Mouse (Mus musculus): ENCODE results near the gene Ubxn7. TPM values are rescaled to one million over a fixed set of nuclear protein-coding genes. Genes with fewer than 3 reads are reported as not detected.

Gene Ubxn7
- polyA plus RNA-seq, 1 experiment from 2014 or later = 8.0 TPM

GRCm38 (mm10) chr16:32398206-32398605, 66.1 kb downstream of the Ubxn7 start:
- H3K4me1 ChIP-seq (replicated peaks; ENCODE audit: control insufficient read depth, insufficient read depth) = no peaks in the 10 kb centered on the region
- WGBS = 58% methylated on average over 3 of the region's 3 CpGs

GRCm38 (mm10) chr16:32400267-32400666, 68.2 kb downstream of the Ubxn7 start, which contains the start of gene Tm4sf19:
Gene Tm4sf19, plus strand, starts transcription at chr16:32400506.
- no peak within 1 kb of the TSS for H3K27ac ChIP-seq (replicated peaks)
- ATAC-seq (ENCODE audit: low FRiP score, low TSS enrichment) = no peak
- no peak within 1 kb of the TSS for H3K4me3 ChIP-seq (ENCODE audit: low read depth, low read length)
- H3K4me1 ChIP-seq (replicated peaks; ENCODE audit: control insufficient read depth, insufficient read depth) = no peaks in the 10 kb centered on the region
- no peaks in the 10 kb centered on the region for H3K27me3 ChIP-seq (ENCODE audit: control insufficient read depth, insufficient read depth, low read length)
- H3K36me3 ChIP-seq (ENCODE audit: control insufficient read depth, insufficient read depth, low read length) = no peaks in the 10 kb centered on the region
- H3K4me2 ChIP-seq (replicated peaks; ENCODE audit: low read depth) = no peak within 1 kb of the TSS
- H3K9me3 ChIP-seq (ENCODE audit: control insufficient read depth, low read length) = no peaks in the 10 kb centered on the region
- no peak within 1 kb of the TSS for H3K9ac ChIP-seq (ENCODE audit: low read length)
- DNase-seq (ENCODE audit: low spot score) = no peak
- WGBS = 70% methylated on average over 7 of the region's 7 CpGs
- TF ChIP-seq CTCF (IDR thresholded peaks at IDR 0.05; ENCODE audit: low read depth) (no peak), EP300 (optimal IDR thresholded peaks at IDR 0.05) (no peak)

More at GRCm38 (mm10) chr16:32398206-32398605, 66.1 kb downstream of the Ubxn7 start:
- DNase-seq (ENCODE audit: low spot score) (no peak), ATAC-seq (ENCODE audit: low FRiP score, low TSS enrichment) (no peak)
- Histone ChIP-seq H3K9me3 (ENCODE audit: control insufficient read depth, low read length) (no peaks in the 10 kb centered on the region), H3K4me3 (ENCODE audit: low read depth, low read length) (no peak overlapping the region), H3K9ac (ENCODE audit: low read length) (no peak overlapping the region), H3K27ac (replicated peaks) (no peak overlapping the region), H3K4me2 (replicated peaks; ENCODE audit: low read depth) (no peak overlapping the region), H3K27me3 (ENCODE audit: control insufficient read depth, insufficient read depth, low read length) (no peaks in the 10 kb centered on the region), H3K36me3 (ENCODE audit: control insufficient read depth, insufficient read depth, low read length) (no peaks in the 10 kb centered on the region)
- TF ChIP-seq CTCF (IDR thresholded peaks at IDR 0.05; ENCODE audit: low read depth) (no peak), EP300 (optimal IDR thresholded peaks at IDR 0.05) (no peak)

GRCm38 (mm10) chr16:32401335-32401965, 69.4 kb downstream of the Ubxn7 start:
- H3K4me3 ChIP-seq (ENCODE audit: low read depth, low read length) = no peak overlapping the region
- ATAC-seq (ENCODE audit: low FRiP score, low TSS enrichment) (no peak), DNase-seq (ENCODE audit: low spot score) (no peak)
- no peak overlapping the region for H3K4me2 ChIP-seq (replicated peaks; ENCODE audit: low read depth)
- H3K9ac ChIP-seq (ENCODE audit: low read length) = no peak overlapping the region
- no peaks in the 10 kb centered on the region for H3K27me3 ChIP-seq (ENCODE audit: control insufficient read depth, insufficient read depth, low read length)
- WGBS = 69% methylated on average over 9 of the region's 9 CpGs
- H3K9me3 ChIP-seq (ENCODE audit: control insufficient read depth, low read length) = no peaks in the 10 kb centered on the region
- H3K36me3 ChIP-seq (ENCODE audit: control insufficient read depth, insufficient read depth, low read length) = no peaks in the 10 kb centered on the region
- TF ChIP-seq EP300 (optimal IDR thresholded peaks at IDR 0.05) (no peak), CTCF (IDR thresholded peaks at IDR 0.05; ENCODE audit: low read depth) (no peak)
- no peak overlapping the region for H3K27ac ChIP-seq (replicated peaks)
- H3K4me1 ChIP-seq (replicated peaks; ENCODE audit: control insufficient read depth, insufficient read depth) = no peaks in the 10 kb centered on the region

- WGBS = 84% methylated on average over 3 of the region's 3 CpGs
- Histone ChIP-seq H3K4me2 (replicated peaks; ENCODE audit: low read depth) (no peak overlapping the region), H3K27me3 (ENCODE audit: control insufficient read depth, insufficient read depth, low read length) (no peaks in the 10 kb centered on the region), H3K36me3 (ENCODE audit: control insufficient read depth, insufficient read depth, low read length) (no peaks in the 10 kb centered on the region), H3K9me3 (ENCODE audit: control insufficient read depth, low read length) (no peaks in the 10 kb centered on the region), H3K9ac (ENCODE audit: low read length) (no peak overlapping the region), H3K4me1 (replicated peaks; ENCODE audit: control insufficient read depth, insufficient read depth) (no peaks in the 10 kb centered on the region), H3K4me3 (ENCODE audit: low read depth, low read length) (no peak overlapping the region), H3K27ac (replicated peaks) (no peak overlapping the region)
- TF ChIP-seq CTCF (IDR thresholded peaks at IDR 0.05; ENCODE audit: low read depth) (no peak), EP300 (optimal IDR thresholded peaks at IDR 0.05) (no peak)
- ATAC-seq (ENCODE audit: low FRiP score, low TSS enrichment) (no peak), DNase-seq (ENCODE audit: low spot score) (no peak)
These were observed 70.8 kb downstream of the Ubxn7 start for GRCm38 (mm10) chr16:32402818-32403217.

GRCm38 (mm10) chr16:32405716-32406115, 73.7 kb downstream of the Ubxn7 start:
- DNase-seq (ENCODE audit: low spot score) (no peak), ATAC-seq (ENCODE audit: low FRiP score, low TSS enrichment) (no peak)
- TF ChIP-seq CTCF (IDR thresholded peaks at IDR 0.05; ENCODE audit: low read depth) (no peak), EP300 (optimal IDR thresholded peaks at IDR 0.05) (no peak)
- Histone ChIP-seq H3K27me3 (ENCODE audit: control insufficient read depth, insufficient read depth, low read length) (no peaks in the 10 kb centered on the region), H3K4me3 (ENCODE audit: low read depth, low read length) (no peak overlapping the region), H3K4me2 (replicated peaks; ENCODE audit: low read depth) (no peak overlapping the region), H3K36me3 (ENCODE audit: control insufficient read depth, insufficient read depth, low read length) (no peaks in the 10 kb centered on the region), H3K4me1 (replicated peaks; ENCODE audit: control insufficient read depth, insufficient read depth) (no peaks in the 10 kb centered on the region), H3K9ac (ENCODE audit: low read length) (no peak overlapping the region), H3K9me3 (ENCODE audit: control insufficient read depth, low read length) (no peaks in the 10 kb centered on the region), H3K27ac (replicated peaks) (no peak overlapping the region)
- 93% methylated on average over 9 of the region's 9 CpGs for WGBS

GRCm38 (mm10) chr16:32406671-32407070, 74.6 kb downstream of the Ubxn7 start:
- Histone ChIP-seq H3K4me2 (replicated peaks; ENCODE audit: low read depth) (no peak overlapping the region), H3K9ac (ENCODE audit: low read length) (no peak overlapping the region), H3K27ac (replicated peaks) (no peak overlapping the region), H3K27me3 (ENCODE audit: control insufficient read depth, insufficient read depth, low read length) (no peaks in the 10 kb centered on the region), H3K4me3 (ENCODE audit: low read depth, low read length) (no peak overlapping the region), H3K9me3 (ENCODE audit: control insufficient read depth, low read length) (no peaks in the 10 kb centered on the region), H3K36me3 (ENCODE audit: control insufficient read depth, insufficient read depth, low read length) (no peaks in the 10 kb centered on the region), H3K4me1 (replicated peaks; ENCODE audit: control insufficient read depth, insufficient read depth) (no peaks in the 10 kb centered on the region)
- 74% methylated on average over 6 of the region's 6 CpGs for WGBS
- ATAC-seq (ENCODE audit: low FRiP score, low TSS enrichment) = no peak
- no peak for DNase-seq (ENCODE audit: low spot score)
- TF ChIP-seq EP300 (optimal IDR thresholded peaks at IDR 0.05) (no peak), CTCF (IDR thresholded peaks at IDR 0.05; ENCODE audit: low read depth) (no peak)

Data from stomach, postnatal 0 days (tissue).